Mouse (Mus musculus): ENCODE results near the gene Zxdc. TPM values are rescaled to one million over a fixed set of nuclear protein-coding genes. Genes with fewer than 3 reads are reported as not detected.

The Zxdc gene
- total and polyA plus RNA-seq, 2 experiments from 2014 or later: 6.9 to 46.3 TPM

- 3% methylated on average over 14 of the region's 14 CpGs for WGBS
- H3K9ac ChIP-seq (replicated peaks; ENCODE audit: low read length, poor library complexity, severe bottlenecking): no peak overlapping the region
Observed at GRCm38 (mm10) chr6:90422565-90422964, 53.3 kb downstream of the Zxdc start.

GRCm38 (mm10) chr6:90425361-90425760 lies 56.1 kb downstream of the Zxdc start:
- H3K27ac ChIP-seq (ENCODE audit: low read depth, low read length): no peak overlapping the region
- H3K36me3 ChIP-seq (ENCODE audit: insufficient read depth, low read length): no peaks in the 10 kb centered on the region
- H3K4me3 ChIP-seq (ENCODE audit: low read depth, low read length): no peak overlapping the region
- no peak for TF ChIP-seq CTCF (IDR thresholded peaks at IDR 0.05)
- WGBS: 86% methylated on average over 3 of the region's 3 CpGs
- no peaks in the 10 kb centered on the region for H3K27me3 ChIP-seq (ENCODE audit: insufficient read depth, low read length)
- no peak overlapping the region for H3K9ac ChIP-seq (replicated peaks; ENCODE audit: low read length, poor library complexity, severe bottlenecking)
- DNase-seq (ENCODE audit: low spot score) (no peak), ATAC-seq (ENCODE audit: low FRiP score) (no peak)
- H3K9me3 ChIP-seq (ENCODE audit: low read length): no peaks in the 10 kb centered on the region
- H3K4me2 ChIP-seq (ENCODE audit: low read depth, low read length, poor library complexity, severe bottlenecking): no peak overlapping the region
- peaks cover 10% of the 10 kb centered on the region; the same call in 1 of the 2 replicates for H3K4me1 ChIP-seq (ENCODE audit: insufficient read depth, low read length)

More at GRCm38 (mm10) chr6:90422565-90422964, 53.3 kb downstream of the Zxdc start:
- 0 out of 2 replicates have a peak, but pooled peaks cover 2% of the 10 kb centered on the region for H3K4me1 ChIP-seq (ENCODE audit: insufficient read depth, low read length)
- H3K9me3 ChIP-seq (ENCODE audit: low read length): no peaks in the 10 kb centered on the region
- ATAC-seq (ENCODE audit: low FRiP score) (peak; percentile 86), DNase-seq (ENCODE audit: low spot score) (peak; percentile 93)
- H3K4me3 ChIP-seq (ENCODE audit: low read depth, low read length): peak overlapping the region; percentile 3; the same call in 1 of the 2 replicates
- no peaks in the 10 kb centered on the region for H3K36me3 ChIP-seq (ENCODE audit: insufficient read depth, low read length)
- H3K27ac ChIP-seq (ENCODE audit: low read depth, low read length): peak overlapping the region; percentile 51
- H3K27me3 ChIP-seq (ENCODE audit: insufficient read depth, low read length): no peaks in the 10 kb centered on the region
- H3K4me2 ChIP-seq (ENCODE audit: low read depth, low read length, poor library complexity, severe bottlenecking): peak overlapping the region; percentile 35
- peak; percentile 95 for TF ChIP-seq CTCF (IDR thresholded peaks at IDR 0.05)

GRCm38 (mm10) chr6:90426003-90426402 lies 56.7 kb downstream of the Zxdc start:
- Histone ChIP-seq H3K4me3 (ENCODE audit: low read depth, low read length) (no peak overlapping the region), H3K9ac (replicated peaks; ENCODE audit: low read length, poor library complexity, severe bottlenecking) (no peak overlapping the region), H3K27ac (ENCODE audit: low read depth, low read length) (no peak overlapping the region), H3K36me3 (ENCODE audit: insufficient read depth, low read length) (no peaks in the 10 kb centered on the region), H3K9me3 (ENCODE audit: low read length) (no peaks in the 10 kb centered on the region), H3K27me3 (ENCODE audit: insufficient read depth, low read length) (no peaks in the 10 kb centered on the region), H3K4me1 (ENCODE audit: insufficient read depth, low read length) (peaks cover 10% of the 10 kb centered on the region; the same call in 1 of the 2 replicates), H3K4me2 (ENCODE audit: low read depth, low read length, poor library complexity, severe bottlenecking) (no peak overlapping the region)
- TF ChIP-seq CTCF (IDR thresholded peaks at IDR 0.05): no peak
- ATAC-seq (ENCODE audit: low FRiP score) (no peak), DNase-seq (ENCODE audit: low spot score) (no peak)
- 88% methylated on average over 4 of the region's 4 CpGs for WGBS

GRCm38 (mm10) chr6:90428380-90428974 lies 59.2 kb downstream of the Zxdc start, which contains the start of gene Cfap100:
Cfap100 (minus strand) TSS chr6:90428797.
- peak; percentile 89 for ATAC-seq (ENCODE audit: low FRiP score)
- peak; percentile 78 for TF ChIP-seq CTCF (IDR thresholded peaks at IDR 0.05)
- H3K4me2 ChIP-seq (ENCODE audit: low read depth, low read length, poor library complexity, severe bottlenecking): peak within 1 kb of the TSS; percentile 83
- H3K9ac ChIP-seq (replicated peaks; ENCODE audit: low read length, poor library complexity, severe bottlenecking): peak within 1 kb of the TSS; percentile 57
- no peaks in the 10 kb centered on the region for H3K27me3 ChIP-seq (ENCODE audit: insufficient read depth, low read length)
- peaks cover 8% of the 10 kb centered on the region; the same call in 1 of the 2 replicates for H3K4me1 ChIP-seq (ENCODE audit: insufficient read depth, low read length)
- no peaks in the 10 kb centered on the region for H3K9me3 ChIP-seq (ENCODE audit: low read length)
- H3K27ac ChIP-seq (ENCODE audit: low read depth, low read length): peak within 1 kb of the TSS; percentile 68
- under 1% methylated on average over 31 of the region's 31 CpGs for WGBS
- peak; percentile 79 for DNase-seq (ENCODE audit: low spot score)
- no peaks in the 10 kb centered on the region for H3K36me3 ChIP-seq (ENCODE audit: insufficient read depth, low read length)
- peak within 1 kb of the TSS; percentile 41 for H3K4me3 ChIP-seq (ENCODE audit: low read depth, low read length)

GRCm38 (mm10) chr6:90429911-90430310 lies 60.6 kb downstream of the Zxdc start:
- H3K4me1 ChIP-seq (ENCODE audit: insufficient read depth, low read length): peaks cover 8% of the 10 kb centered on the region; the same call in 1 of the 2 replicates
- no peak overlapping the region for H3K27ac ChIP-seq (ENCODE audit: low read depth, low read length)
- H3K36me3 ChIP-seq (ENCODE audit: insufficient read depth, low read length): no peaks in the 10 kb centered on the region
- H3K9me3 ChIP-seq (ENCODE audit: low read length): no peaks in the 10 kb centered on the region
- no peak for DNase-seq (ENCODE audit: low spot score)
- WGBS: 43% methylated on average over 14 of the region's 14 CpGs
- H3K4me3 ChIP-seq (ENCODE audit: low read depth, low read length): no peak overlapping the region
- no peak for ATAC-seq (ENCODE audit: low FRiP score)
- no peak overlapping the region for H3K9ac ChIP-seq (replicated peaks; ENCODE audit: low read length, poor library complexity, severe bottlenecking)
- no peaks in the 10 kb centered on the region for H3K27me3 ChIP-seq (ENCODE audit: insufficient read depth, low read length)
- no peak overlapping the region for H3K4me2 ChIP-seq (ENCODE audit: low read depth, low read length, poor library complexity, severe bottlenecking)
- TF ChIP-seq CTCF (IDR thresholded peaks at IDR 0.05): no peak

- no peaks in the 10 kb centered on the region for H3K27me3 ChIP-seq (ENCODE audit: insufficient read depth, low read length)
- ATAC-seq (ENCODE audit: low FRiP score) (no peak), DNase-seq (ENCODE audit: low spot score) (peak; percentile 42)
- no peak overlapping the region for H3K4me2 ChIP-seq (ENCODE audit: low read depth, low read length, poor library complexity, severe bottlenecking)
- H3K4me1 ChIP-seq (ENCODE audit: insufficient read depth, low read length): peaks cover 8% of the 10 kb centered on the region; the same call in 1 of the 2 replicates
- H3K4me3 ChIP-seq (ENCODE audit: low read depth, low read length): no peak overlapping the region
- no peak for TF ChIP-seq CTCF (IDR thresholded peaks at IDR 0.05)
- no peaks in the 10 kb centered on the region for H3K36me3 ChIP-seq (ENCODE audit: insufficient read depth, low read length)
- H3K9ac ChIP-seq (replicated peaks; ENCODE audit: low read length, poor library complexity, severe bottlenecking): no peak overlapping the region
- H3K27ac ChIP-seq (ENCODE audit: low read depth, low read length): no peak overlapping the region
- WGBS: 48% methylated on average over 2 of the region's 2 CpGs
- H3K9me3 ChIP-seq (ENCODE audit: low read length): no peaks in the 10 kb centered on the region
Observed at GRCm38 (mm10) chr6:90431487-90431886, 62.2 kb downstream of the Zxdc start.
